Mouse (Mus musculus): Measurements from ENCODE around the gene Adgrd1.

Adgrd1 gene

GRCm38 (mm10) chr5:129200132-129200531 lies 103.6 kb downstream of the Adgrd1 start:
- no peak for DNase-seq (ENCODE audit: low read depth)

GRCm38 (mm10) chr5:129208279-129208678 lies 111.7 kb downstream of the Adgrd1 start:
- no peak for DNase-seq (ENCODE audit: low read depth)

GRCm38 (mm10) chr5:129208845-129209244 lies 112.3 kb downstream of the Adgrd1 start:
- no peak for DNase-seq (ENCODE audit: low read depth)

GRCm38 (mm10) chr5:129211385-129212031 lies 115.0 kb downstream of the Adgrd1 start:
- no peak for DNase-seq (ENCODE audit: low read depth)

GRCm38 (mm10) chr5:129214023-129214422 lies 117.5 kb downstream of the Adgrd1 start:
- DNase-seq (ENCODE audit: low read depth), result no peak

GRCm38 (mm10) chr5:129216001-129216400 lies 119.5 kb downstream of the Adgrd1 start:
- DNase-seq (ENCODE audit: low read depth), result no peak

GRCm38 (mm10) chr5:129217481-129218221 lies 121.1 kb downstream of the Adgrd1 start:
- DNase-seq (ENCODE audit: low read depth), result no peak

GRCm38 (mm10) chr5:129218222-129218505 lies 121.6 kb downstream of the Adgrd1 start:
- no peak for DNase-seq (ENCODE audit: low read depth)

GRCm38 (mm10) chr5:129218537-129218981 lies 122.0 kb downstream of the Adgrd1 start:
- no peak for DNase-seq (ENCODE audit: low read depth)

- no peak for DNase-seq (ENCODE audit: low read depth)
Observed at GRCm38 (mm10) chr5:129219178-129219760, 122.7 kb downstream of the Adgrd1 start.

GRCm38 (mm10) chr5:129225810-129226450 lies 129.4 kb downstream of the Adgrd1 start:
- DNase-seq (ENCODE audit: low read depth), result no peak

GRCm38 (mm10) chr5:129228171-129228570 lies 131.6 kb downstream of the Adgrd1 start:
- no peak for DNase-seq (ENCODE audit: low read depth)

- DNase-seq (ENCODE audit: low read depth), result no peak
Observed at GRCm38 (mm10) chr5:129233301-129233700, 136.8 kb downstream of the Adgrd1 start.

- no peak for DNase-seq (ENCODE audit: low read depth)
Observed at GRCm38 (mm10) chr5:129233881-129234432, 137.4 kb downstream of the Adgrd1 start.

GRCm38 (mm10) chr5:129236366-129236765 lies 139.8 kb downstream of the Adgrd1 start:
- no peak for DNase-seq (ENCODE audit: low read depth)

GRCm38 (mm10) chr5:129241865-129242264 lies 145.3 kb downstream of the Adgrd1 start:
- no peak for DNase-seq (ENCODE audit: low read depth)

- DNase-seq (ENCODE audit: low read depth), result no peak
Observed at GRCm38 (mm10) chr5:129242265-129242664, 145.7 kb downstream of the Adgrd1 start.

GRCm38 (mm10) chr5:129243120-129243519 lies 146.6 kb downstream of the Adgrd1 start:
- DNase-seq (ENCODE audit: low read depth), result no peak

GRCm38 (mm10) chr5:129244392-129244791 lies 147.8 kb downstream of the Adgrd1 start:
- DNase-seq (ENCODE audit: low read depth), result no peak

- DNase-seq (ENCODE audit: low read depth), result no peak
Observed at GRCm38 (mm10) chr5:129249080-129249479, 152.5 kb downstream of the Adgrd1 start.

All from naive thymus-derived CD4-positive, alpha-beta T cell, adult 2 months (primary cell).